Mouse (Mus musculus) granulocyte monocyte progenitor cell, adult 5-6 weeks (primary cell): ENCODE data around the gene Zbtb46. TPM values are rescaled to one million over a fixed set of nuclear protein-coding genes. Genes with fewer than 3 reads are reported as not detected.

ENCODE experiments used
- ATAC-seq: replicated peaks from 2 replicates; pipeline ENCODE4 v1.8.0; 2016; ENCODE audit warnings: mild to moderate bottlenecking, moderate TSS enrichment, inconsistent platforms; ENCODE audit not compliant: poor library complexity, severe bottlenecking
- total RNA-seq, 2 experiments: library from RNA; stranded (forward) in 1 of 2; stranded (reverse) in 1 of 2; fragments of 200-712, 200-1000 nt in 1 of 2; fragments of >200 nt in 1 of 2; fragmentation: Nextera tagmentation in 1 of 2; gene quantifications; 2 replicates each; pipeline ENCODE4 v1.2.3; 2014 to 2017

Gene Zbtb46
- total RNA-seq, 2 experiments from 2014 or later: 0.15 to 1.1 TPM

GRCm38 (mm10) chr2:181470285-181470684 lies 11.1 kb upstream of the Zbtb46 start:
- no peak for ATAC-seq

GRCm38 (mm10) chr2:181465423-181465822 lies 6.2 kb upstream of the Zbtb46 start:
- ATAC-seq: no peak

- ATAC-seq: peak; percentile 10; the same call in 1 of the 2 replicates
These were observed 3.9 kb upstream of the Zbtb46 start for GRCm38 (mm10) chr2:181463008-181463738.

- ATAC-seq: no peak
These were observed 3.4 kb upstream of the Zbtb46 start for GRCm38 (mm10) chr2:181462604-181463003.

- no peak for ATAC-seq
These were observed 2.4 kb upstream of the Zbtb46 start for GRCm38 (mm10) chr2:181461536-181462100.

GRCm38 (mm10) chr2:181459673-181460621 lies 721 bp upstream of the Zbtb46 start:
- peak; percentile 36 for ATAC-seq

GRCm38 (mm10) chr2:181458411-181459152 lies 644 bp downstream of the Zbtb46 start:
- ATAC-seq: no peak

- ATAC-seq: no peak
These were observed 1.4 kb downstream of the Zbtb46 start for GRCm38 (mm10) chr2:181457831-181458230.

GRCm38 (mm10) chr2:181455899-181456298 lies 3.3 kb downstream of the Zbtb46 start:
- ATAC-seq: no peak

- no peak for ATAC-seq
These were observed 6.0 kb downstream of the Zbtb46 start for GRCm38 (mm10) chr2:181453274-181453673.

- no peak for ATAC-seq
These were observed 7.0 kb downstream of the Zbtb46 start for GRCm38 (mm10) chr2:181452181-181452580.

GRCm38 (mm10) chr2:181443016-181443415 lies 16.2 kb downstream of the Zbtb46 start:
- ATAC-seq: peak; percentile 90

GRCm38 (mm10) chr2:181438176-181438575 lies 21.1 kb downstream of the Zbtb46 start:
- peak; percentile 52 for ATAC-seq

- ATAC-seq: peak; percentile 92
These were observed 23.0 kb downstream of the Zbtb46 start for GRCm38 (mm10) chr2:181436246-181436645.

- ATAC-seq: no peak
These were observed 35.4 kb downstream of the Zbtb46 start for GRCm38 (mm10) chr2:181423834-181424233.

- ATAC-seq: no peak
These were observed 38.2 kb downstream of the Zbtb46 start for GRCm38 (mm10) chr2:181420903-181421638.

- no peak for ATAC-seq
These were observed 38.8 kb downstream of the Zbtb46 start for GRCm38 (mm10) chr2:181420426-181420825.

GRCm38 (mm10) chr2:181419359-181419758 lies 39.9 kb downstream of the Zbtb46 start:
- no peak for ATAC-seq

- ATAC-seq: no peak
These were observed 43.3 kb downstream of the Zbtb46 start for GRCm38 (mm10) chr2:181415945-181416344.
